19 mouse cellular contexts compared by ENCODE assay signal in genomic region chr2:44922500-44922899, GRCm38 (mm10).
"Had no signal": no experiment of that assay in that cellular context is flagged by ENCODE, and none has a peak within 500 bp of the region (broad histone marks: within the 10 kb centered on the region; RNA-seq: fewer than 3 reads in every experiment).

No protein-coding gene starts in this region.

- H3K9ac ChIP-seq: limb, embryonic 12.5 days; limb, embryonic 15.5 days; liver, embryonic 14.5 days; lung, embryonic 15.5 days; midbrain, embryonic 12.5 days; midbrain, embryonic 15.5 days had no signal

- ATAC-seq: midbrain, embryonic 15.5 days had no signal

- H3K27me3 ChIP-seq: limb, embryonic 12.5 days; limb, embryonic 15.5 days; lung, embryonic 15.5 days; midbrain, embryonic 12.5 days; midbrain, embryonic 15.5 days had no signal

- H3K27ac ChIP-seq: limb, embryonic 12.5 days; limb, embryonic 15.5 days; liver, embryonic 14.5 days; lung, embryonic 15.5 days; midbrain, embryonic 12.5 days; midbrain, embryonic 15.5 days; stomach, postnatal 0 days had no signal

- H3K36me3 ChIP-seq: limb, embryonic 12.5 days; limb, embryonic 15.5 days; lung, embryonic 15.5 days; midbrain, embryonic 12.5 days; midbrain, embryonic 15.5 days had no signal

- H3K4me2 ChIP-seq: limb, embryonic 12.5 days; limb, embryonic 15.5 days; liver, embryonic 11.5 days; lung, embryonic 15.5 days; midbrain, embryonic 12.5 days; midbrain, embryonic 15.5 days had no signal

- H3K4me3 ChIP-seq: limb, embryonic 12.5 days; limb, embryonic 15.5 days; lung, embryonic 15.5 days; midbrain, embryonic 12.5 days; midbrain, embryonic 15.5 days had no signal

- DNase-seq: kidney, adult 9 months; kidney, postnatal 14 days; kidney, postnatal 4 days; left cerebral cortex, postnatal 4 days; lung, adult 18-20 months; lung, postnatal 10 days; lung, postnatal 36 days; right cerebral cortex, postnatal 4 days; thymus, adult 2 months; thymus, postnatal 14 days; thymus, postnatal 4 days had no signal

- H3K9me3 ChIP-seq: limb, embryonic 12.5 days; limb, embryonic 15.5 days; lung, embryonic 15.5 days; midbrain, embryonic 12.5 days; midbrain, embryonic 15.5 days had no signal

- H3K4me1 ChIP-seq: limb, embryonic 12.5 days; limb, embryonic 15.5 days had no signal
